Mouse (Mus musculus) right cerebral cortex, postnatal 10 days (tissue): Measurements from ENCODE around the gene Tgds.
A peak's percentile ranks its signal among the peaks of the same experiment; 100 is the strongest.
"Not testable (repeated sequence)": the region's sequence is repeated elsewhere in the genome, so short reads cannot be mapped to it uniquely, and the experiment has no call there.

Experiments used
- DNase-seq, 2 experiments: peaks; one replicate each; pipeline ENCODE4 v3.0.0; 2021; ENCODE audit warnings: low spot score in 2 of 2

Tgds gene

GRCm38 (mm10) chr14:118131931-118132641 is 469 bp downstream of the Tgds start:
- no peak for DNase-seq

- DNase-seq = no peak
Measured at GRCm38 (mm10) chr14:118131472-118131871, 1.1 kb downstream of the Tgds start.

GRCm38 (mm10) chr14:118126301-118126700 is 6.3 kb downstream of the Tgds start:
- no peak for DNase-seq

- no peak for DNase-seq
Measured at GRCm38 (mm10) chr14:118124771-118125170, 7.8 kb downstream of the Tgds start.

GRCm38 (mm10) chr14:118124129-118124528 is 8.4 kb downstream of the Tgds start:
- DNase-seq = no peak

- DNase-seq = no peak
Measured at GRCm38 (mm10) chr14:118113116-118113515, 19.4 kb downstream of the Tgds start.

- DNase-seq = not testable (repeated sequence)
Measured at GRCm38 (mm10) chr14:118107479-118107878, 25.1 kb downstream of the Tgds start.

- no peak for DNase-seq
Measured at GRCm38 (mm10) chr14:118101227-118101990, 31.1 kb downstream of the Tgds start.

GRCm38 (mm10) chr14:118098265-118098664 is 34.3 kb downstream of the Tgds start:
- no peak for DNase-seq

GRCm38 (mm10) chr14:118089806-118090392 is 42.7 kb downstream of the Tgds start:
- peak in 1 of 2 experiments; percentile 37 for DNase-seq

GRCm38 (mm10) chr14:118089215-118089805 is 43.2 kb downstream of the Tgds start:
- DNase-seq = peak; percentile 92 to 94

- no peak for DNase-seq
Measured at GRCm38 (mm10) chr14:118088437-118089207, 43.9 kb downstream of the Tgds start.

GRCm38 (mm10) chr14:118086271-118087035 is 46.1 kb downstream of the Tgds start:
- DNase-seq = no peak

GRCm38 (mm10) chr14:118083851-118084250 is 48.7 kb downstream of the Tgds start:
- DNase-seq = no peak

- no peak for DNase-seq
Measured at GRCm38 (mm10) chr14:118080606-118081005, 51.9 kb downstream of the Tgds start.

GRCm38 (mm10) chr14:118070100-118070499 is 62.5 kb downstream of the Tgds start:
- no peak for DNase-seq

GRCm38 (mm10) chr14:118069439-118070079 is 63.0 kb downstream of the Tgds start:
- no peak for DNase-seq
